Mouse (Mus musculus) layer of hippocampus, adult 9-11 months (tissue): ENCODE results near the gene Mvp.

Experiments used
- DNase-seq: peaks from one replicate; pipeline ENCODE4 v3.0.0; 2022

Mvp gene

GRCm38 (mm10) chr7:127014320-127014719 lies at the start of gene Mvp:
Gene Mvp, minus strand, starts transcription at chr7:127014621.
- DNase-seq: no peak

- DNase-seq: no peak
Measured at GRCm38 (mm10) chr7:127055026-127055585, 40.7 kb upstream of the Mvp start.

- DNase-seq: peak; percentile 82
Measured at GRCm38 (mm10) chr7:127041851-127042672, 27.6 kb upstream of the Mvp start, which contains the start of gene Kif22. Gene Kif22, minus strand, starts transcription at chr7:127042471.

- DNase-seq: no peak
Measured at GRCm38 (mm10) chr7:127031244-127031643, 16.8 kb upstream of the Mvp start.

GRCm38 (mm10) chr7:127030172-127030571 lies 15.8 kb upstream of the Mvp start:
- DNase-seq: no peak

GRCm38 (mm10) chr7:127027885-127028284 lies 13.5 kb upstream of the Mvp start:
- DNase-seq: no peak

GRCm38 (mm10) chr7:127026984-127027726 lies 12.7 kb upstream of the Mvp start, which contains the start of gene Maz:
Gene Maz, minus strand, starts transcription at chr7:127027037.
- DNase-seq: peak; percentile 99

GRCm38 (mm10) chr7:127026616-127026983 lies 12.2 kb upstream of the Mvp start:
- DNase-seq: no peak

GRCm38 (mm10) chr7:127026161-127026600 lies 11.8 kb upstream of the Mvp start:
- DNase-seq: no peak

- DNase-seq: no peak
Measured at GRCm38 (mm10) chr7:127025556-127026160, 11.2 kb upstream of the Mvp start.

GRCm38 (mm10) chr7:127024755-127025555 lies 10.5 kb upstream of the Mvp start:
- peak; percentile 86 for DNase-seq

GRCm38 (mm10) chr7:127023896-127024690 lies 9.7 kb upstream of the Mvp start:
- DNase-seq: no peak

- no peak for DNase-seq
Measured at GRCm38 (mm10) chr7:127023272-127023691, 8.9 kb upstream of the Mvp start.

- no peak for DNase-seq
Measured at GRCm38 (mm10) chr7:127022528-127023271, 8.3 kb upstream of the Mvp start.

GRCm38 (mm10) chr7:127021563-127022527 lies 7.4 kb upstream of the Mvp start:
- no peak for DNase-seq

- peak; percentile 78 for DNase-seq
Measured at GRCm38 (mm10) chr7:127020901-127021562, 6.6 kb upstream of the Mvp start, which contains the start of the genes Gm42742 and Prrt2. Gene Gm42742, minus strand, starts transcription at chr7:127021097. Gene Prrt2, minus strand, starts transcription at chr7:127021211.

- DNase-seq: no peak
Measured at GRCm38 (mm10) chr7:127020491-127020890, 6.1 kb upstream of the Mvp start.

- DNase-seq: no peak
Measured at GRCm38 (mm10) chr7:127020031-127020430, 5.6 kb upstream of the Mvp start.
